Mouse (Mus musculus) liver (tissue): Measurements from ENCODE around the gene 1700011L22Rik.

Source experiments
- DNase-seq: peaks from one replicate; pipeline ENCODE4 v3.0.0-alpha.2; 2020; ENCODE audit warnings: mixed read lengths

1700011L22Rik gene

DNA sequence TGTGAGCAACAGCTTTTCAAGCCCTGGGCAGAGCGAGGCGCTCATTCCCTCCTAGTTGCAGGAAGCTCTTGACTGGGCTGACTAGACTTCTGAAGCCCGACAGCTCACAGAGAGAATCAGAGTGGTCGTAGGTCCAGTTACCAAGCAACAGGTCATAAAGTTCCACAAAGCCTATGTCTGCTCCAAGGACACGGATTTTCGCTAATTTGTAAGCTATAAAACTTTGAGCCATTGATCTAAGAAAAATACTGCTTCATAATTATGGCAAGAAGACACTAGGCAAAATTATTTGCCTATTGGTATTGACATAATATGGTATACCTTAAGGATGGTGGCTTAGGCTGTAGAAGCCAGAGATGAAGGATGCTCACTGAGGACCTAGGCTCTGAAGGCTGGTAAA, at the start of gene 1700011L22Rik:
Gene 1700011L22Rik (minus strand): TSS at position 101 of the 400 bp plus-strand sequence.
- DNase-seq, result no peak

DNA sequence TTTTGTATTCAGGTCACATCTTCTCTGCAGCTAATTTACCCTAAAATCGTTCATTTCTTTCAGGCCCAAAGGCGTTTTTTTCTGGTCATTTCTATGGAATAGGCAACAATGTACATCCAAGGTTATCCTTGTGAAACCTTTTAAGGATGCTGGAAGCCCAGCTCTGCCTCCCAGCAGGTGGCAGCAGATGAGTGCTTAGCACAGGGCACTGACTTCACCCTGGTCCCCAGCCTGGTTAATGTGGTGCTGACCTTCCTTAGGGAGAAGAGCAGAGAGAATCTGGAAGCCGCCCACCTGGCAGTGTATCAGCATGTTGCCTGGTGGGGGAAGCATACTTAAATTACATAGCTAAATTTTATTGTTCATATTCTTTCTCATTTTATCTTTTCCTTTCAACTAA, 49.4 kb upstream of the 1700011L22Rik start:
- peak; percentile 58 for DNase-seq

DNA sequence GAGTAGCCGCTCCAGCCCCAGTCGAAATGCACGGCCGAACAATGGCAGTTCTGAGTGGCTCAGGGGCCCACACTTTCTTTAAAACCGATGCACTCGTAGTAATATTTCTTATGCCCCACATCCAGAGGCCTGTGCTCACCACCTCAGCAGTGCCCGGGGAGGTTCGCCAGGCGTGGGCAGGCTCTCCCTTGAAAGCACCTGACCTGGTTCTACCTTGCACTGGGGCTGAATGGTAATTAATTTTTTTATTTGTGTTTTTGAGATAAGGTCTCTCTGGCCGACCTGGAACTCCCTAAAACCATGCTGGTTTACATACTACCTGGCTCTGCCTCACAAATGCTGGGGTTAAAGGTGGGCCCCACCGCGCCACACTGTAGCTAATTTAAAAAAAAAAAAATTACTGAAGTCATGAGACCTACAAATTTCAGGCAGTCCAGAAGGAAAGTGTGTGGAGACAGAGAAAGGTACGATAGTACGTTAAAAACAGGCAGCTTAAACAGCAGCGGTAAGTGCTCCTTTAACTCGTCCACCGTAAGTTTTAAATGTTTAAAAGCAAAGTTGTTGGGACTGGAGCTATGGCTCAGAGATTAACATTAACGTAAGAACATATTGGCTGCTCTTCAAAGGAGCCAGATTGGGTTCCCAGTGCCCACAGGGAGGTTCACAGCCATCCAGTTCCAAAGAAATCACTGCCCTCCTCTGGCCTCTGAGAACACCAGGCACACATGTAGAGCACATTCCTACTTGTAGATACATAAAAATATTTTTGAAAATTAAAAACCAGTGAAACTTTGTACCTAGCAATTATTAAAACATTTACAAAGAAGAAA, 47.1 kb upstream of the 1700011L22Rik start:
- no peak for DNase-seq

DNA sequence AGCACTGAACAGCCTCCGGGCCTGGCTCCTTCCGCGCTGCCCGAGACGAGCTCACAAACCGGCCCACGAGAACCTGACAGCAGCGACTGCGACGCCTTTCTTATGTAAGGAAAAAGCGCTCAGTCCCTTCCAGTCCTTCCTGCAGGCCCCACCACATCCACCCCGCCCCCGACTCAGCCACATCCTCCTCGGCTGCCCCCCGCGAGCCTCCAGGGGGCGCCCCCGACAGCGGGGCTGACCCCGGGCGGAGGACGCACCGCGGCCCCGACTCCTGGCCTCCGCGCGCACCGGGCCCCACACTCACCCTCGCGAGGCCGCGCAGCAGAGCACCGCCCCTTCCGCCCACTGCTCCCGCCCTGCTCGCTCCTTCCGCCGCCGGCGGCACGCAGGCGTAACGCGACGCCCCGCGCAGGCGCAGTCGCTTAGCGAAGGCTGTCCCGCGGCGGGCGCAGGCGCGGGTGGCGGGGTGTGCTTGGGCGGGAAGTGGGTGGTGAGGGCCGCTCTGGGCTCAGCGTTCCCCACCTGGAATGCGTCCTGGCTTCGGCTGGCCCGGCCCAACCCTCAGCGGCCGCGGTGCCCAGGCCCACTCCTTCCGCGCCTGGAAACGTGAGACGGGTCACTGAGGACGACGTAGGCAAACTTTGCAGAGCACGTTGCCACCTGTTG, 46.4 kb upstream of the 1700011L22Rik start, which contains the start of gene Mmaa:
Gene Mmaa (minus strand): TSS at position 328 of the 666 bp plus-strand sequence.
- peak; percentile 97 for DNase-seq

DNA sequence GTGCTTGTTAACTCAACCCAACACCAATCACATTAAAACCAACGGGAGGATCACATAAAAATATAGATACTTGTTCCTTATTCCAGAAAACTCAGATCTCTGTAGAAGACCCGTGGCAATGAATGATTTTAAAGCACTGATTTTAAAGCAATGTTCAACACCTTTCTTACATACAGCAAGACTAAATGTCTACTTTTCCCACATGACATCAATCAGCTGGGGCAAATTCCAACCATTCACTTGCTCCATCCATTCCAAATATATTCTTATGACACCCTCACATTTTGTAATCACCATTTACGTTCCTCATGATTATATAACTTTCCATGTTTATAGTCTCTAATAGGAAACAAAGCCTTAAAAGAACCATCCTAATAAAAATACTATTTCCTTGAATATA, 45.5 kb upstream of the 1700011L22Rik start:
- no peak for DNase-seq

DNA sequence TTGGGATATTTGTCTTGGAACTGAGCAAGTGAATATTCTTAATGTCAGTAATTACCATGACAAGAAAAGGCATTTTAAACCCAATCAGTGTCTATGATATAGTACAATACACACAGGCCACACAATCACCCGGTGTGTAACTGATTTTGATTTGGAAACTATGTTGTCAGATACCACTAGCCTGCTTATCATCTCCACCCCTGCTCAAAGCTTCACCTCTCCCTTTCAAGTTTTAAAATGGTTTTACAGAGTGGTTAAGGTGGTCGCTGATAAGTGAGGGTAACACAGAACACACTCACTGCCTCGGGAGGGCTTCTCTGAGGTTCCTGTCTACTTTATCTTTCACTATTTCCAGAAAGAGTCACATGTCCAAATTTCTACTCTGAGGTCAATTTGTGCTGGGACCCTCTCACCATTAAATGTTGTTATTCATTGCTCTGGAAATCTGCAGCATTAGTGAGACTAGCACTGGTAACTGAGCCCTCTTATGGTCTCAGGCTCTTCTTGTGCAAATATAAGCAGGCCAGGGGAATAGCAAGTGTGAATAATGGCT, 44.4 kb upstream of the 1700011L22Rik start:
- no peak for DNase-seq

DNA sequence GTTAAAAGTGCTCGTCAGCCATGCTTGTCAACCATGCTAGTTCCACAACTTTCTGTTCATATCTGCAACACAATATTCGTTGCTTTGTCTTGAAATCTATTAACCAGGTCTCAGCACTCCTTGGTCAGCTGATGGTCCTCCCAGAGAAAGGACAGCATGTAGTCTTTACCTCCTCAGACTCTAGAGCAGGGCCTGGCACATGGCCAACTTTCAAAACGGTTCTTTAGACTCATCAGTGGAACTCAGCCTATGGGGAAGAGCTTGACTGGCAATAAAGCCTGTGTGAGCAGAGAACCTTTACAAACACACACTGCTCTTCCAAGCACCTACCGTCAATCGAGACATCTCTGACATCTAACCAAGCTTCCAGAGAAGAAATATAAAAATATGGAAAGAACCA, 41.2 kb upstream of the 1700011L22Rik start:
- no peak for DNase-seq

DNA sequence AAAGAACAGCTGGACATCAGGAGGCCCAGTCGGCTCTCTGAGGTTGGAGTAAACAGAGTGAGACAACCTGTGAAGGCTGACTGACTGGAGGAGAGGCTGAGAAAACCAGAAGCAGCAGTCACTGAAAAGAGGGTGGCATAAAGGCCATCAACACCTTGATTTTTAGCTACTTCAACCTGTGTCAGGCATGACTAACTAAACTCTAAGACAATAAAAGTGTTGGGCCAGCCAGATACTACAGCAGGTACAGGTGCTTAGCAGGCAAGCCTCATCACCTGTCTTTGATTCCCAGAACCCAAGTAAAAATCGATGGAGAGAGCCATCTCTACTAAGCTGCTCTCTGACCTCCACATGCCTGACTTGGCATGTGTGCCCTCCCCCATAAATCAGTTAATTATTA, 40.3 kb upstream of the 1700011L22Rik start:
- DNase-seq, result no peak

DNA sequence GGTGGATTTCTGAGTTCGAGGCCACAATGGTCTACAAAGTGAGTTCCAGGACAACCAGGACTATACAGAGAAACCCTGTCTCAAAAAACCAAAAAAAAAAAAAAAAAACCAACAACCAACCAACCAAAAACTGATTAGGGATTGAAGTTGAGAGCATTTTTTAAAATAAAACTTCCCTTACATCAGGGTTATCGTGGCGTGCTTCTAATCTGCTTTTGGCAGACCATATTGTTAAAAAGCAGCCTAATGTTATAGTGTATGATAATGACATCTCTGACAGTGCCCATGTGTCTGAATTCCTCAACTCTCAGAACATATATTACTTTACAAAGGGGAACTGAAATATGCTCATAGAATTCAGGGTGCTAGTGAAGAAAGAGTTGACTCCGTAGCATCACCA, 39.9 kb upstream of the 1700011L22Rik start:
- DNase-seq, result no peak

DNA sequence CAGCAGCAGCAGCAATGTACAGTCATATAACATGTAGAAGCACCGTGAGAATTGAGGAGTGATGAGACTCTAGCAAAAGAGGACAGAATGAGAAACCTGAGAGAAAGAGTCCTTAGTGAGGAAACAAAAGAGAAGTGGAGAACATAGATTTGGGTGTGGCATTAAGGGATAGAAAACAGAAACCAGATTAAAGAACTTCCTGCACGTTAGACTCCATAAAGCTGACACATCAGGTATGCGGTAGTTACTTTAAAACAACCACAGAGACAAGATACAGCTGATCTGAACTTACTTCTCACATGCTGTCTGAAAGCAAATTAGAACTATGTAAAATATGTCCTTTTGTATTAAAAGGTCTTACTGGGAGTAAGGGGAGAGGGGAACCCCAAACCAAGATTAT, 38.1 kb upstream of the 1700011L22Rik start:
- no peak for DNase-seq

DNA sequence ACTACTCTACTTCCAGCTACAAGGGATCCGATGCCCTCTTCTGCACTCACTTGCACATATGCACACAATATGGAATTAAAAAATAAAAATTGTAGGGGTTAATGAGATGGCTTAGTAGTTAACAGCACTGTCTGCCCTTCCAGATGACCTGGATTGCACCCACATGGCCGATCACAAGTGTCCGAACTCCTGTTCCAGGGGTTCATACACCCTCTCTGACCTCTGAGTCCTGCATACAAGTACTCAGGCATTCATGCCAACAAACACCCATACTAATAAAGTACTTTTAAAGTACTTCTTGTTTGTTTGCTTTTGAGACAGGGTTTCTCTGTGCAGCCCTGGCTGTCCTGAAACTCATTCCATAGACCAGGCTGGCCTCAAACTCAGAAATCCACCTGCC, 36.3 kb upstream of the 1700011L22Rik start:
- no peak for DNase-seq

DNA sequence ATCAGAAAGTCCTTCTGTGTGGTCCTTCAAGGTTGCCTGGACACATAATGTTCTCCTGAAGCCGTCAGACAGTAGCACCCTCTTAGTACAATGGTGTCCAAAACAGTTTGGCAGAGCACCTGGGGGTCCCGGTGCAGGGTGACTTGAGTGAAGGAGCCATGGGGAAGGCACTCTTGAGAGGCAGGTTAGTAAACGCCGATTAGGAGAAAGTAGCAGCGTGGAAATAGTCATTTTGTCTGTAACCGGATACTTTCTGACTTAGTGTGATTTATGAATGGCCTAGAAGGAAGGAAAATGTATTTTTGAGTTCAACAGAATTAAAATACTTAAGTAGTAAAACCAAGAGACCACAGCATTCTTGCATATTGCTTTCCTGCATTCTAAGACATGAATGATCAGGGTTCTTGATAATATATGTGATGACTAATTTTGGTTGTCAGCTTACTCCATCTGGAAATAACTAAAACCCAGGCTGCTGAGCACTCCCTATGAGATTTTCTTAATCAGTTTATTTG, 33.1 kb upstream of the 1700011L22Rik start:
- no peak for DNase-seq

DNA sequence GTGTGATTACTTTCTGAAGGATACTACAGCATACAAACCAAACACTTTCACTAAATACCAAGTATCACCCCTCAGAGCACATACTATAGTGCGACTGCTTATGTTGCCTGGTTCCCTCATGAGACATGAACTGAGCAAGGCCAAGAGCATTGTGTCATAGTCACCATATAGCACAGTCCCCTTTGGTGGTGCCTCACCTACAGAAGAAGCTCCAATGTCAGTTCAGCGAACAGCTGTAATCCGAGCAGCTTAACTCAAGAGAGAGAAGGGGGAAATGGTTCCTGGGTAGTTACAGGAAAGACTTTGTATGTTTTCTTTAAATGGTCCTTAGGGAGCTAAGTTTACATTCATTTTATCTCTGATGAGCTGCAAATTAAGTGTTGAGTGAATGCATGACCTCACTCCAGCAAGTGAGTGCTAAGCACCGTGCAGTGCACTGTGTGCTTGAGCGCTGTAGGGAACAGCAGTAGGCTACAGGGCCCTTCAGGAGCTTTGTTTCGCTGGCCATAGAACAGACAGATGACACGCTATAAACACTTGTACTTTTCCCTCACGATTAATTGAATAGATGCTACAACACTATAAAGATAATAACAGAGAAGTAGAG, 29.0 kb upstream of the 1700011L22Rik start:
- no peak for DNase-seq

DNA sequence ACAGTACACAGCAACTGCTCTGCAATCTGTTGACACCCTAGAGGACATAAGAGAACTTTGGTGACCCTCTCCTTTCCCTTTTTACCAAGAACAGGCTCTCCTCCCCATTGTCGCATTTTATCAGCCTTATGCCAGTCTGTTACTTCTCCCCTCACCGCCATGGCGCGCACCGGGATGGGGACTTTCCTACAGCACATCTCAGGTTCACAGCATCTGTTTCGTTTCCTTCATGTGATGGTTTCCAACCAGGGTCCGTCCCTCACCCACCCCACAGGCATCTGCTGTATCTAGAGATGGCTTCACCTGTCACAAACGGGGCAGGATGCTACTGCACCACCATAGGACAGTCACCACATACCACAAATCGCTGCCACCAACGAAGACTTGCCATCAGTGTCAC, 26.6 kb upstream of the 1700011L22Rik start:
- DNase-seq, result no peak

DNA sequence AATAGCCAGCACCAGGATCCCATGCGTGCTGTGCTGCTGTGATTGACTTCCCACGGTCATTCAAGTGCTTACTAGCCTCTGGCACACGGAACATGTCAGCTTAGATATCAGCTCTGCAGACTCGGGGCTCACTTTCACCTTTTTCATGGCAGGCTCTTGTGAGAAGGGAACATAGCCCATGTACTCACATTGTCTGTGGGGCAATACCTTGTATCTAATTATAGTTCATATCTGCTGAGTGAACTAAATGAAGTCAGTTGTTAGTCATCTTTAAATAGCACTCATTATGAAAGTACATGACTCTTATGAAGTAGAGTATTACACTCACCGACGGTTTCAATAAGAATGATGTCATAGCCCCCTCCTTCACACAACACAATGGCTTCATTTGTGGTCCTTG, 25.4 kb upstream of the 1700011L22Rik start:
- DNase-seq, result no peak

DNA sequence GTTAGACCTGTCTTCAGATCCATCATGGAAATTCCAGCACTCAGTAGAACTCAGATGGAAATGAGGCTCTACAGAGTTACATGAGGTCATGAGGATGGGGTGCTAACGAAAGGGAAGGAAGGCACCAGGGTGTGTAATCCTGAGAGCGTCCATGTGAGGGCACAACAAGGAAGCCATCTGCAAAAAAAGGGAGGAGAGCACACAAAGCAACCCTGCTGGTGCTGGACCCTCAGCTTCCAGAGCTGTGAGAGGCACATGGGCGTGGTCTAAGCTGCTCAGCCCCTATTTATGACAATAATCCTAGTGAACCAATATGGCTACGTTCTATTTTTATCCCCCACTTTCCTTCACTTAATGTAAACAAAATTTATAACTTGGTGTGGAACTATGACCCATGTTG, 24.3 kb upstream of the 1700011L22Rik start:
- no peak for DNase-seq

DNA sequence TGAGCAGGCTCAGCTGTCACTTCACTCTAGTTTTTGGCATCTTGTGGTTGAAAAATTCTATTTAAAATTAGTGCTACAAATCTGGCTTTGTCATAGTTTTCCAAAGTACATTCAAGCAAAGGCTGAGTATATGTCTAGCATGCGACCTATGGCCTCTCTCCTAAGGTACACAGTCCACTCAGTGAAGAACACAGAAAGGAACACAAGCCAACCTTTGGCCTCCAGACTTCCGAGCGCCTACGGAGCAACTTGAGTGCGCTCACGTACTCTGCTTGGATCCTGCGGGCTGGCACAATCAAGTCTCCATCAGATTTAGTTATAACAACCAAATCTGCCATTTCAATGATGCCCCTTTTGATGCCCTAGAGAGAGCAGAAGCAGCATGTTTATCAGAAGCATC, 20.6 kb upstream of the 1700011L22Rik start:
- DNase-seq, result no peak

DNA sequence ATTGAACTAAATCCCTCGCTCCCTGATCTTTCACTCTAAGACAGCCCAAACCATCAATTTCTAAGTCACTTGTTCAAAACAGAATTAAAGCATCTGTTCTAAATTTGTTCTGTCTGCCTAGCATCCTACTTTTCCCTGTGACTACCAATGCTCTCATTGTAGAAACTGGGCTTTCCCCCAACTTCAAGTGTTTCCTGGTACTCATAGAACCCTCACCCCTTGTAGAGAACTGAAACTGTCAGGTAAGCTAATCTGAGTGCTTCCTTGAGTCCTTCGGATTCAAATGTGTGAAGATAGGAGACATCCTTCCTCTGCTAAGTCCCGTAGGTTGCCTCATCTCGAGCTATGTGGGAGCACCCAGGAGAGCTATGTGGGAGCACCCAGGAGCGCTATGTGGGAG, 13.6 kb upstream of the 1700011L22Rik start:
- DNase-seq, result no peak

DNA sequence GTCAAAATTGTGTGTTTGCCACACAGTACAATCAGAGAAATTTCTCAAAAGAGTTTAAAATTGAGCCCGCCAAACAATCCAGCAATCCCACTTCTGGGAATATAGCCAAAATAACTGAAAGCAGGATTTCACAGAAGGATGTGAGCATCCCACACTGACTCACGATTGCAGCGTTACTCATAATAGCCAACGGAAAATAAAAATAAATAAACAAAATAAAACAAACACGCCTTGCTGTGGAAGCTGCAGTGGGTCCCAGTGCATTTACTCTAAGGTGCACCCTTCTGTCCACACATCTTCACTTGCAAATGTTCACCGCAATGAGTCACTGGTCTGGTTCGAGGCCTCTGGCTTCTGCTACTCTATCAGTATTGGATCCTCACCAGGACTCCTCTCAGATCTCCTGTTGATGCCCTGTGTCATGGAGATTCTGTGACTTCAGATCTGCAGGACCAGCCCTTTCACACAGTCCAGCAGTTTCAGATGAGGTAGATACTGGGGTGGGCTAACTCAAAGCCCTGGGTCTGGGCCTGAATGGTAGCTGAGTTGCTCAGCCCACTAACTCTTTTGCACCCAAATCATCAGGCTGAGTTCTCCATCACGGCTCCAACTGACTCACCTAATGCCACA, 7.8 kb upstream of the 1700011L22Rik start:
- no peak for DNase-seq

DNA sequence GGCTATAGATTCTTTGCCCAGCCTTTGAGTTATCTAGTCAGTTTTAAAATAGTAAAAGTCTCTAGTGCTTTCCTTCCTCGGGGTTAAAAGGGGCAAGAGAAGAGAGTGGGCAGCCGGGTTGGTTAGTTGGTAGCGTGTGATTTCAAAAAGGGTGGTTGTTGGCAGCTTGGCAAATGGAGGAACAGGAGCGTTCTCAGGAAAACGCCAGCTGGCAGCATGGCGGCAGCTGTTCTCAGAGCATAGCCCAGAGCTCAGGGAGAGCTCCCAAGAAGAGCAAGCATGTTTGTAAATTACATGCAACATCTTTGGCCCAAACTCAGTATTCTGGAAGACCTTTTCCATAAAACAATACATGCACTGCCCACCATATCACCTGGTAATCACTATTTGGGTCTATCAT, 5.4 kb upstream of the 1700011L22Rik start:
- DNase-seq, result no peak

DNA sequence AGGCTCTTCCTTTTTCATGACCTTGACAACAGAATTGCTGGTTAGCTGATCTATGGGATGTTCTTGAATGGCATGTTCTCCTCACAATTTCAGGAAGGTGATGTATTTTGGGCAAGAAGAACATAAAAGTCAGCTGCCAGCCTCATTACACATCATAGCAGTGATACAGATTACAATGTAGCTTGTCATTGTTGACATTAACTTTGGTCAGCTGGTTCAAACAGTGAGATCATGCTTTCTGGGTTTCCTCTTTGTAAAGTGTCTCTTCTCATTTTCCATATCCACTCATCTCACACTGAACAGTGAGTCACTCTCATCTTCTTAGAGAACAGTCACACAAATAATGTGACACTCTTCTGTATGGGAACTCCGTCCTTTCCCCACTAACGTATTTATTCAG, 4.9 kb downstream of the 1700011L22Rik start:
- no peak for DNase-seq

DNA sequence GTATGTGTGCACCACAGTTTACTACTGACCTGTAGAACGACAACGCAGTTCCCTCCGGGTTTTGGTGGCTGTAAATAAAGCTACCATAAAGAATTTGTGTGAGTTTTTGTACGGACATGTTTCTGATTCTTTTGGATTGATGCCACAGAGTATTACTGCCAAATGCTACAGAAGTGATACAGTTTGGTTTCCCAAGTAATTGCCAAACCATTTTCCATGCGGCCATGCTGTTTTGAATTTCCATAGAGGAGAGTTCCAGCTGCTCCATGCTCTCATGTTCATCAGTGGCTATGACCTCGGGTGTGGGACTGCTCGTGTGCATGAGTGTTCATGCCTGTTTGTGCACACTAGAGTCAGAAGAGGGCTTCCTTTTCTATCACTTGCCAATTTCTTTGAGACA, 8.4 kb downstream of the 1700011L22Rik start:
- no peak for DNase-seq

DNA sequence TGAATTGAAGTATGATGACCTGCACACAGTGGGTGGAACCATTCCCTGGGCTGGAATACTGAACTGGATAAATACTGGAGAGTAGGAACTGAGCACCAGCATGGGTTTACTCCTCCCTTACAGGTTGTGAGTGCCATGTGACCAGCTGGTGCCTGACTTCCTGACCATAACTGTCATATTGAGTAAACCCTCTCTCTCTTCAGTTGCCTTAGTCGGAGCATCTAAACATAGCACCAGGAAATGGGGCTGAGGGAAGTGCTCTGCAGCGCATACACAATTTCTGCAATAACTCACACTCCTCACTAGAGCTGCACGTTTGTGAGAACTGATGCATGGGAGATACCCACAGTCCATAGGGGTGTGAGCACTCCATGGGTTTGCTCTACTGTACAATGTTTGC, 9.1 kb downstream of the 1700011L22Rik start:
- DNase-seq, result no peak
